In the genomic region with DNA sequence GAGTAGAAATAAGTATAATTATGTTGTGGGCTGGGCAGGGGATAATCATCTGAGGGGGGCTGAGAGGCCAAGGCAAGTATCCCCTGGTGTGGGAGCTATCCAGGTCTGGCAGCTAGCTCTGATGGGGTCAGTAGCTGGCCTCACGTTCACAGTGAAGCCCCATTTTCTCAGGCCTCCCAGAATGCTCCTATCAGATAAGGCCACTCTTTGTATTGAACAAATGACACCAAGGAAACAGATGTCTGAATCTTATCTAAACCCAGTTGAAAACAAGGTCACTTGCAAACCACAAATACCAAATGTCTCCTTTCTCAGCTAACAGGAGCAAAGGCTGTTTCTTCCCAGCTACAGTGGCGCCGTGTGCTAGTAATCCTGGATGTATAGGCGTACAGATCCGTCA, we compare ENCODE assay signal across 20 mouse cellular contexts.
"Had no signal": no experiment of that assay in that cellular context is flagged by ENCODE, and none has a peak within 500 bp of the region (broad histone marks: within the 10 kb centered on the region; RNA-seq: fewer than 3 reads in every experiment).

No protein-coding gene starts in this region.

- H3K4me1 ChIP-seq: midbrain, embryonic 10.5 days; midbrain, embryonic 12.5 days; neural tube, embryonic 13.5 days; neural tube, embryonic 15.5 days had no signal

- ATAC-seq: midbrain, embryonic 16.5 days had no signal

- H3K9ac ChIP-seq: lung, embryonic 14.5 days; midbrain, embryonic 12.5 days; neural tube, embryonic 13.5 days; neural tube, embryonic 15.5 days had no signal

- H3K4me3 ChIP-seq: megakaryocyte, embryonic 14.5 days; midbrain, embryonic 10.5 days; midbrain, embryonic 12.5 days; myocyte; neural tube, embryonic 13.5 days; neural tube, embryonic 15.5 days had no signal

- H3K36me3 ChIP-seq: midbrain, embryonic 10.5 days; midbrain, embryonic 12.5 days; neural tube, embryonic 13.5 days; neural tube, embryonic 15.5 days had no signal

- DNase-seq: lung, adult 18-20 months; lung, embryonic 14.5 days; lung, postnatal 10 days; lung, postnatal 4 days; midbrain, embryonic 14.5 days; retina, postnatal 1 day; right cerebral cortex, adult 18-20 months; right cerebral cortex, postnatal 25 days; right cerebral cortex, postnatal 4 days; spleen, adult 18-20 months; thymus, adult 18-20 months; thymus, postnatal 14 days; thymus, postnatal 36 days had no signal

- H3K4me2 ChIP-seq: lung, embryonic 14.5 days; midbrain, embryonic 12.5 days; neural tube, embryonic 13.5 days; neural tube, embryonic 15.5 days had no signal

- H3K27me3 ChIP-seq: midbrain, embryonic 12.5 days; neural tube, embryonic 13.5 days; neural tube, embryonic 15.5 days had no signal

- H3K27ac ChIP-seq: midbrain, embryonic 10.5 days; midbrain, embryonic 12.5 days; neural tube, embryonic 13.5 days; neural tube, embryonic 15.5 days had no signal

- H3K9me3 ChIP-seq: midbrain, embryonic 10.5 days; midbrain, embryonic 12.5 days; neural tube, embryonic 13.5 days; neural tube, embryonic 15.5 days had no signal
